Mouse (Mus musculus) C3H10T1/2 (cell line): ENCODE data around the gene Cd300lb. TPM values are rescaled to one million over a fixed set of nuclear protein-coding genes. Genes with fewer than 3 reads are reported as not detected.

Experiments
- polyA plus RNA-seq, 2 experiments: library from polyadenylated mRNA; unstranded; fragments of >200 nt; fragmentation: generic; extraction: Trizol; gene quantifications; one replicate each; pipeline ENCODE4 v1.2.1; 2012; ENCODE audit warnings: missing spikeins in 2 of 2

Cd300lb gene
- polyA plus RNA-seq, result under 1 TPM; 0.04 to 0.23 TPM

GRCm38 (mm10) chr11:114934144-114934543, at the start of gene Cd300lb:
Gene Cd300lb, minus strand, starts transcription at chr11:114934386.

GRCm38 (mm10) chr11:114968752-114969207, 34.6 kb upstream of the Cd300lb start, which contains the start of gene Cd300c:
Gene Cd300c, minus strand, starts transcription at chr11:114969157.

GRCm38 (mm10) chr11:114889991-114890518, 44.1 kb downstream of the Cd300lb start, which contains the start of gene Cd300a:
Gene Cd300a, plus strand, starts transcription at chr11:114890041.

Other genes with a start within 250 kb of the Cd300lb start
- 1 to 10 TPM in 1 of 2 experiments, under 1 TPM in 1; 0.15 to 6.6 TPM for gene Dnaic2, start 207.0 kb downstream of the Cd300lb start, polyA plus RNA-seq
- gene Kif19a, start 169.0 kb downstream of the Cd300lb start, polyA plus RNA-seq, result under 1 TPM in 1 of 2 experiments, not detected in 1; 0.06 TPM
- gene Btbd17, start 138.4 kb downstream of the Cd300lb start, polyA plus RNA-seq, result under 1 TPM in 1 of 2 experiments, not detected in 1; 0.70 TPM
- not detected for gene Gpr142, start 135.5 kb downstream of the Cd300lb start, polyA plus RNA-seq
- not detected for gene Gprc5c, start 83.2 kb downstream of the Cd300lb start, polyA plus RNA-seq
- not detected for gene Cd300a, start 44.3 kb downstream of the Cd300lb start, polyA plus RNA-seq
- gene Cd300c, start 34.8 kb upstream of the Cd300lb start, polyA plus RNA-seq, result not detected
- not detected for gene Cd300ld, start 55.5 kb upstream of the Cd300lb start, polyA plus RNA-seq
- not detected for gene Cd300c2, start 67.5 kb upstream of the Cd300lb start, polyA plus RNA-seq
- gene Cd300ld2, start 81.8 kb upstream of the Cd300lb start, polyA plus RNA-seq, result not detected
- not detected for gene Cd300ld4, start 92.6 kb upstream of the Cd300lb start, polyA plus RNA-seq
- gene Cd300ld5, start 103.4 kb upstream of the Cd300lb start, polyA plus RNA-seq, result not detected
- gene Cd300ld3, start 114.0 kb upstream of the Cd300lb start, polyA plus RNA-seq, result not detected
- gene Cd300e, start 127.8 kb upstream of the Cd300lb start, polyA plus RNA-seq, result not detected
- under 1 TPM; 0.01 to 0.07 TPM for gene Rab37, start 157.0 kb upstream of the Cd300lb start, polyA plus RNA-seq
- gene Cd300lf, start 199.6 kb upstream of the Cd300lb start, polyA plus RNA-seq, result not detected
- gene Slc9a3r1, start 229.0 kb upstream of the Cd300lb start, polyA plus RNA-seq, result 10 to 100 TPM; 13.5 to 58.4 TPM